Mouse (Mus musculus) spleen, postnatal 14 days (tissue): Measurements from ENCODE around the gene Ndufa8.
A peak's percentile ranks its signal among the peaks of the same experiment; 100 is the strongest.

ENCODE experiments used
- DNase-seq, 2 experiments: peaks; one replicate each; pipeline ENCODE4 v3.0.0; 2021 to 2022; ENCODE audit warnings: low spot score in 2 of 2

Ndufa8 gene

DNA sequence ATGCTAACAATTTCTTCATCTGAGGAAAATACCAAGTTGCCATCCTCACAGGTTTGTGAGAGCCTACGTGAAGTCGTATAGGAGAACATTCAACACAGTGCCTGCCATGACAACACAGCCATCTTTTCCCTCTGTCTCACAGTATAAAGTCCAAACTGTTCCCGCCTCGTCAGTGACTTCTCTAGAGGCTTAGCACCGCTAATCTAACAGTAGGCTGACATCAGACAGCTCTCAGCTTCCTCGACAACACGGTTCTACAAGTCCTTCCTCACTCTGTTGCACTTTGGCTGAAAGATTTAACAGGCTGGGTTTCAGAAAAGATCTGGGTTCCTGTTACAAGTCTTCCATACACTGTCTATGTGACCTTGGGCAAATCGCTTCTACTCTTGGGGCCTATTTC, 1.0 kb downstream of the Ndufa8 start:
- DNase-seq: no peak

DNA sequence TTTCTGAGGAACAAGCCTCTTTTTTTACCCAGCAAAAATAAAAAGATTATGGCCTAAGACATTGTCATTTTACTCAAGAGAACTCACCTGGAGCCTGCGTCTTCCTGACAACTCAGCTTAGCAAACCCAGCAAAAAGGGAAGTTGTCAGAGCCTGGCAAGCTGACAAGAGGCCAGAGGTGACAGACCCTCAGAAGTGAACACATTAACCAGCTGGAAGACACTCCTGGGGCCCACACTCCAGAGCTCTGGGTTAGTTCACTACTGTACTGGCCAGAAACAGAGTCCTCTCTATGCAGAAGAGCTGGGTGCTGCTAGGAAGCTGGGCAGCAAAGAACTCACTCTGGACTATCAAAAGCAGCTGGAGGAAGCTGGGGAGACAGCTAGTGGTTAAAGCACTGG, 8.3 kb downstream of the Ndufa8 start:
- no peak for DNase-seq

DNA sequence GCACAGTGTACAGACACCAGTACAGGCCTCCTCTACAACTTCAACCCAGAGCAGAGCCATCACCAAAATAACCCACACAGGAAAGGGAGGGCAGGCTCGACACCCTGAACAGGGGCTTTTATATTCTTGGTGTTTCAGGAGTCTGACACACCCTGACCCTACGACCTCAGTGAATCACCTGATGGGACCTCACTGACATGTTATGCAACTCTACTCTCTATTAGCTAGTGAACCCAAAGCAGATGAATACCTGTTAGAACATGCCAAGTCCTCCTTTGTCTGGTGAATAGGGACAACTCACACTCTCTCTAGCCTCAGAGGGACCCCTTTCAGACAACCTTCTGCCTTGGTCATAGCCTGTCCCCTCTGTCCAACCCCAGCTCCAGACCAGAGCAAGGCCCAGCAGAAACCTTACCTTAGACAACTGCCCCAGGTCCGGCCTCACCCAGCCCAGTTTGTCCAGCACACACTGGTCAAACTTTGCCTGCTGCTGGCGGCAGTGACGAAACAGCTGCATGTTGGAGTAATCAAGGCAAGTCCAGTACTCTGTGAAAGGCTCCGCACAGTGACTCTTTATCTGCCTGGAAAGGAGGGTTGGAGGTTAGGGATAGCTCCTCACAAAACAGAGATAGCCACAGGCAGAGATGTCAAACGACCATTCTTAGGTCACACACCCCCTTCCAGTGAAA, 9.8 kb downstream of the Ndufa8 start:
- DNase-seq: no peak

DNA sequence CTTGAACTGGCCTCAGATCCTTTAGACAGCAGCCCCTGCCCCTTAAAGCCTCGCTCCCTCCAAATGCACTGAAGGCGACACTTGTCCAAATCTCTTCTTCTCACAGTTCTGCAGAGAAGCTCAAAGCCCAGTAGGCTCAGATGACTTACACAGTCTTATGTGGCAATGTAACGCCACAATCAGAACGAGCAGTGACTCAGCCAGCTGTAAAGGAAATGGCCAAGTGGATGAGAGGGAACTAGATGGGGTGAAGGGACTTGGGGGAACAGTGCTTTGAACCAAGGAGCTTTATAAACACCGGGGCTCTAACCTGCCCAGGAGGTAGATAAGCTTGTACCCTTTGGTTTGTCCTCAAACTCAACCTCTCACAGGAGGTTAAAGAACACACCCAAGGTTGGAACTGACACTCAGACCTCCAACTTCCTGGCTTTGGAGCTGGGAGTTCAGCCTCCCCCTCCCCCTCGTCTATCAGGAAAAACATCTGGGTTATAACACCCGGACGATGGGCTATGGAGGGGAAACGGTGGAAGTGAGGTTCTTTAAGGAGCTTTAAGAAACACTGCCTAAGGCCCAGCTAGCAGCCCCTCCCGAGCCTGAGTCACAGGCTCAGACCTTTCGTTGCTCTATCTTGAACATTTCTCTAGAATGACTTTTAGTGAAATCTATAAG, 13.7 kb downstream of the Ndufa8 start:
- no peak for DNase-seq

DNA sequence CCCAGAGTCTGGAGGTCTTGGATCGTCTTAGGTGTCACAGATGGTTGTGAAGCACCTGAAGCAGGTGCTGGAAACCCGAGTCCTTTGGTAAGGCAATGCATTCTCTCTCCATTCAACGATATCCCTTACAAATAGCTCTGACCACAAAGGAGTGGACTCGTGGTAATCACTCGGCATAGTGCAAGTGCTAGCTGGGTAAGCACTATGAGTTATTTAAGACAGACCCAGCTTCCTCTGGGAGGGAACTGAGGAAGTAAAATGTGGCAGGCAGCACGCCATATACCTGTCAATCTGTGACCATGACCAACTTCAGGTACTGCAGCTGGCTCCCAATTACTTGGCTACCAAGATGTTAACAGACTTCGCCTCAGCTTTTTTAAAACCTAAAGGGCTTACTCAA, 14.3 kb downstream of the Ndufa8 start:
- no peak for DNase-seq

DNA sequence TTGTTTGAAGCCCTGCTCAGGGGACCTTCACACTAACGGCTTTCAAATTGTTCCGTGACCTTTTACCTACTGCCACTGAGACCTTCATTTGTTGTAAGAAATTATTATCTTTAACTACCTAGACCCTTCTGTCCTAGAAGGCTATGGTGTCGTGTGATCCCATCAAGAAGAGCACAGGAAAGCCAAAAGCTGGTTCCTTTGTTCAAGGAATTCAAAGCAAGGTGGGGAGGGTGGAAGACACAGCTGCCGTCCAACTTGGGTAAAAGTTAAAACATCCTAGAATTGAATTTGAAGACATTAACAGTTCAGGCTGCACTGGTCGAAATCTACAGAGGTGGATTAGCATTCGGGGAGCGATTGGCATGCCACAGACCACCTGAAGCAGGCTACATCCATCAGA, 15.2 kb downstream of the Ndufa8 start:
- DNase-seq: no peak

DNA sequence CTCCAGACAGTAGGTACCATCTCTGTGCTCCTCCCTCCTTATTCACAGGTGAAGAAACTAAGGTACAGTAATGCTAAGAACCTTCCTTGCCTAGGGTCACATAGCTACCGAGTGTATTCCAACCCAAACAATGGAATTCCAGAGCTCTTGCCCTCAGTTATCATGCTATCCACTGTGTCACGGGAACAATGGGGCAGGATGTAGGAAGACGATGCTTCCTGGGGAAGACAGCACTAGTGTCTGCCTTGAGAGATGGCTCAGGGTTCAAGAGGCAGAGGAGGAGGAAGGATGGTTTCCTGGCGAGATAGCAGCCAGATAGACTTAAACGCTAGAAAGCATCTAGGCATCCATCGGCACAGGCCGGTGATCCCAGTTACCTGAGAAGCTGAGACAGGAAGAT, 16.3 kb downstream of the Ndufa8 start:
- no peak for DNase-seq

DNA sequence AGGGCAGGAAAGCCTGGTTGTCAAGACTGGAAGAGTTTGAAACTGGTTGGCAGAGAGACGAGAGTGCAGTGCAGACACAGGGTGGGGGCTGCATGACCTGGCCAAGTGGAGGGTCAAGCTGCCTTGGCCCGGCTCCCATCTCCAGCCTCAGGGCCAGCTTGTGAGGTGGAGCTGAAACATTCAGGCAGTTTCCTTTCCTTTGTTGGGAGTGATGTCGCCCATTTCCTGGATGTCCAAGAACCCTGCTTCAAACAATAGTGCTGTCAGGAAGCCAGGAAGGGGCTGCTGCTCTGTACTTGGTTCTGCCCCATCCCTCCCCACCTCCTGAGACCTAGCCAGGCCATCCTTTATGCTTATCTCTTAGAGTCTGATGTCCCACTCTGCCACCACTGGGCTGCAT, 25.9 kb downstream of the Ndufa8 start:
- no peak for DNase-seq

DNA sequence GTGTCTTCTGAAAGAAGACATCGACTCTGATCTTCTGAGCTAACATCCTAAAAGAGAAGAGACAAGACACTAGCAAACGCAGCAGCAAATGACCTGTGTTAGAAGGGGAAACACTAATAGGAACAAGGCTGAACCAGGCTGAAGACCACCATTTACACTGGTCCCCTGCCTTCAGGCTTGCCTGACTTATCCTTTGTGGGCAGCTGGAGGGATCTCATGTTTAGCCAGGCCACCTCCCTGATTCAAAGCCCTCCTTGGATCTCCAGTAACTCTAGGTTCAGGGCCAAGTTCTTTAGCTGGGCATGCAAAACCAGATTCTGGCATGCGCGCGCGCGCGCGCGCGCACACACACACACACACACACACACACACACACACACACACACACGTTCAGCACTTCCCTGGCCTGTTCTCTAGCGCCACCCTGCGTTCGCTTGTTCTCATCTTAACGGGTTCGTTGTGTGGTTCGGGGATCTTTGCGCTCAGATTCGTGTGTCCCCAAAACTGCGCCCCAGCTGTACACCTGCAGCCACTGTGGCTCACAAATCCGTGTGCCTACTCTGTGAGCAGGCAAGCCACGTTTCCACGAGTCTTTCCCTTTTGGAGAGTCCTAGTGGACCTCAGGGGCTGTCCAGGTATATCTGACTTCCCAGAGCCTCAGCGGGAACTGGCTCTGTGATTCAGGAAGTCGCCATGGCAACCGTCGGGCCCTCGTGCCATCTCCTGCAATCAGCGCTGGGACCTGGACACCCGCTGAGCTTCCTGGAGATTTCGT, 27.6 kb downstream of the Ndufa8 start:
- DNase-seq: peak in 1 of 2 experiments; percentile 16

DNA sequence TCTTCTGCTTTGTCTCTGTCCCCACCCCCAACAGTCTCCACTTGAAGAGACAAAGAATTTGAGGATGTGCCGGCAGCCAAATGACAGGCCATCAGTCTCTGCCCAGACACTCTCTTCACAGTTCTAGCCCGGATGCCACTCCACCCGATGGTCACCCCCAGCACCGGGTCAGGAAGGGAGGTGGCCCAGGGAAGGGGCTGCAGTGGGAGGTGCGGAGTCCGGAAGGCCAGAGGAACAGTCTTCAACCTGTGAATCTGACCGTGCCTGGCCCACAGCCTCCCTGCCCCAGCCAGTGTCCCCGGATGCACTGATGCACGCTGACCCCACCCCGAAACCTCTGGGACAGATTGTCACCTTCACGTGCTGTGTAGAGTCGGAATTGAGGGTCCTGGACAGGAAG, 36.2 kb downstream of the Ndufa8 start:
- DNase-seq: no peak

DNA sequence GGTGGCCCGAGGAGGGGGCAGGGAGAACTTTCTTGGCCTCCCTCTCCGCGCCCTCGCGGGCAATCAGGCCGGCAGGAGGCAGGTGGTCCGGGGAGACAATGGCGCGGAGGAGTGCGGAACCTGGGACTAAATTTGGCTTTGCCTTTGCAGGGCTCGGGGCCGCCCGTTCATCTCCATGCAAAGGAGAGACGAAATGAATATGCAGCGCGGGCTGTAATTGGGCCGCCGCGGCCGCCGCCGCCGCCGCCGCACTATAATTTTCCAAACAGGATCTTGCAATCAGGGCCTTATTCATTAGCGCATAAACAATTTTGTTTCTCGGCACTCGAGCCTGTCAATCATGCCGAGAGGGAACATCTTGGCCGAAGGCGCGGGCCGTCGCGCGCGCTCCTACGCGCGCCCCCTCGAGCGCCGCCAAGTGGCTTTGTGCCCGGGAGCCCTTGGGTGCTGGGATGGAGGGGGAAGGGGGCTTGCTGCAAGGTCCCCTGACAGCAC, 37.8 kb downstream of the Ndufa8 start:
- DNase-seq: no peak

DNA sequence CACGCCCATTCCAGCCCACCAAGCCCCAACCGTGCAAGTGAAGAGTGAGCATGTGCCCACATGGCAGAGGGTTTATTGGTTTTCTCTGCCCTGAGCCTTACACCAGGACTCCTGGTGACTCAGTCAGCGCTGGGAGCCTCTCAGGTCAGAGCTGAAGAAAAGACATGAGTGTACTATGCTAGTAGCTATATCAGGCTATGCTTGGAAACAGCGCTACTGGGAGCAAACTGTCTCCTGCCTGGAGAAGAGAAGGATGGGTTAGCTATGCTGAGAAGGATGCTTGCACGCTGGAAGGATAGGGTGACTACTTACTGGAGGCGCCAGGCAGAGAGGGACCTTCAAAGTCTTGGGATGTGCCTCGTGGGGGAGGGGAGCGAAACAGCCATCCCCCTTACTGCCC, 38.6 kb downstream of the Ndufa8 start:
- DNase-seq: no peak

DNA sequence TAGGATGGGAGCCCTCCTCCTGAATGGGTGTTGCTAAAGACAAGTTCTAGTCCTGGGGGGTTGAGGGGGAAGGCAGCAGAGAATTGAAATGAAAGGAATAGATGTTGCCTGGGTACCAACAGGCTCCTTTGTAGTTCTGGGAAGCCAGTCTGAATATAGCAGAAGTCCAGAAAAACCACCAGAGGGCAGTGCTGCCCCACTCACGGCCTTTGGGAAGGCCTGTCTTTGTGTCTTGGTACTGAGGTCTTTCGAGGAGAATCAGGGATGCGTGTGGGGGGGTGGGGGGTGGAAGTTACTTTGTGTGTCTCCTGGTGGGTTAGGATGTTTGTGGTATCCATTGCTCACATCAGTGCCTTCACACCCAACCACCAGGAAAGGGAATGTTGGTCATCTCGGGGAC, 39.8 kb downstream of the Ndufa8 start:
- DNase-seq: peak; percentile 30 to 52

DNA sequence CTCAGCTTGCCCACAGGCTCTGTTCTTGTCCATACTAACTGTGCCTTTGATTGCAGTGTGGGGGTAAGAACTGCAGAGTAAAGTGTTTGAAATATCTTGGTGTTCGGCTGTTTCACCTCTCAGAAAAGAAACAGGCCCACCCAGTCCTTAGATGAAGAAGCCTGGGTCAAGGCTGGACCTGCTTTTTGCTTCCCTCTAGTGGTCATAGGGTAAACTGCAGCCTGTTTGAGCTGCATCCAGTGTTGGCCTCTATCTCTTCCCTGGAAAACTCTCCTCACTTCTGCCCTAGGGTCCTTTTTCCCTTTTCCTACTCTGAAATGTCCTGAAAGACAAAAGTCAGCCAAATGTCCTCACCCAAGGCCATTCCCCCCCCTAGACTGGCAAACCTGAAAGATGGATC, 41.1 kb downstream of the Ndufa8 start:
- no peak for DNase-seq

DNA sequence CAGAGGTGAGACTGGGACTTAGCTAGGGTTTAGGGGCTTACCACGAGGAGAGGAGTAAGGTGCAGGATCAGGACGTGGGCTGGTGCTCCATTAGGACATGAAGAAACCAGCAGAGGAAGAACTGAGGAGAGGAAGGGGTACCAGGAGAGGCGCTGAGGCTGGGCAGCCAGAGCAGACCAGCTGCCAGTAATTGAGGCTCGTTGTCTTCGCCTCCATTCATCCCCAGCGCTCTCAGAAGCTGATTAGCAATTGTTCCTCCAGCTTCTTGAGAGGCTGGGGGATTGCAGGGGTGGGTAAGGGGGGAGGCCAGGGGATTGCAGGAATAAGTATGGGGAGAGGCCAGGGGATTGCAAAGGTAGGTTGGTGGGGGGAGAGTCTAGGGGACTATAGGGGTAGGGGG, 47.0 kb downstream of the Ndufa8 start:
- DNase-seq: no peak

DNA sequence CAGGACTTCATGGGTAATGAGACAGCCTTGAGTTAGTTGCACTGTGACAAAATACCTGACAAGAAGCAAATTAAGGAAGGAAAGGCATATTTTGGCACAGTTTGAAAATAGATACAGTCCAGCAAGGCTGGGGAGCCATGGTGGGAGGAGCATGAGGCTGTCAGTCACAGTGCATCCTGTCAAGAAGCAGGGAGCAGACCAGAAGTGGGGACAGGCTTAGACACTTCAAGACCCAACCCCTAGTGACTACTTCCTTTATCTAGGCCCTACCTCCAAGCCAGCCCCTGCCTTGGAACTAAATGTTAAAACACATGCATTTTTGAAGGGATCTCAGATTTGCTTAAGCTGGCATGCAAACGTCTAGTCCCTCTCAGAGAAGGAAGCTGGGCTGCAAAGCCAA, 48.8 kb downstream of the Ndufa8 start:
- DNase-seq: no peak

DNA sequence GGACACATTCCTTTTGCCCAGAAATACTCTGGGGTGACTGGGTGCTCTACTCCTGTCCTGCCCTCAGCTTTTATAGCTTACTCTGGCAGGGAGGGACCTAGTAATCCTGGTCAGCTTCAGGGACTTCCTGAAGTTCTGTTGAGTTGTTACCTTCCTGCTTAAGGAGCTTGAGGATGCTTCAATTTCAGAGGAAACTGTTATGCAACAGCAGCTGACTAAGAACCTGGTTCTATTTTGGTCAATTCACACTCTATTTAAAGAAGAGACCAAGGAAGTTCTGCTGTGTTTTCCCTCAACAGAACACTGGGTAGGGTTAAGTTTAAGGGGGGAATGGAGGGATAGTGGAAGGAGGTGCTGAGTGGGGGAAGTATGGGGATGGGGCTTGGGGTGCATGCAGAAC, 50.0 kb downstream of the Ndufa8 start:
- DNase-seq: no peak

DNA sequence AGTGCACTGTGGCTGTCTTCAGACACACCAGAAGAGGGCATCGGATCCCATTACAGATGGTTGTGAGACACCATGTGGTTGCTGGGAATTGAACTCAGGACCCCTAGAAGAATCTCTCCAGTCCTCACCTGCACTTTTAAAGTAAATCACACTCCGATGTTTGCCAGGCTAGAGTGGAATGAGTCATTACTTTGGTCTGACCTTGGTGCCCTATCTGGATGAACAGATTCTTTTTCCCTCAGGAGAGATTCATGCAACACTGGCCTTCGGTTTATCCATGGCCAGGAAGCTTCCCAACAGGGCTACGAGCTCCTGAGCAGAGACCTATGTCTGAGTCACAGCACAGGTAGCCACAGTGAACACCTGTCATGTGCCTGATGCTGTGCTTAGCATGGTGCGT, 50.8 kb downstream of the Ndufa8 start:
- DNase-seq: no peak

DNA sequence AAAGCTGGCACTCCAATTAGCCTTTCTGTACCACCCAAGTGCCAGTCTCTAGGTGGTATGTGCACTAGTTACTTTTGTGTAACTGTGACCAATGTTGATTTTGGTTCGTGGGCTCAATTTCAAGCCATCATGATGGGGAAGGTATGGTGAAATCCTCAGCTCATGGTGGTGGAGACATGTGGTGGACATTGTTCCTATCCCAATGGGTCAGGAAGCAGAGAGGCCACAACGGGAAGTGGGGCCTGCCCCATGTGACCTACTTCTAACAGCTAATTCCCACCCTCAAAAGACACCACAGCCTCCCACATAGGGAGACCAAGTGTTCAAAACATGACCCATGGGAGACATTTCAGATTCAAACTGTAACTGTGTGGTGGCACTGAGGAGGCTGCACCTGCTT, 52.5 kb downstream of the Ndufa8 start:
- no peak for DNase-seq

DNA sequence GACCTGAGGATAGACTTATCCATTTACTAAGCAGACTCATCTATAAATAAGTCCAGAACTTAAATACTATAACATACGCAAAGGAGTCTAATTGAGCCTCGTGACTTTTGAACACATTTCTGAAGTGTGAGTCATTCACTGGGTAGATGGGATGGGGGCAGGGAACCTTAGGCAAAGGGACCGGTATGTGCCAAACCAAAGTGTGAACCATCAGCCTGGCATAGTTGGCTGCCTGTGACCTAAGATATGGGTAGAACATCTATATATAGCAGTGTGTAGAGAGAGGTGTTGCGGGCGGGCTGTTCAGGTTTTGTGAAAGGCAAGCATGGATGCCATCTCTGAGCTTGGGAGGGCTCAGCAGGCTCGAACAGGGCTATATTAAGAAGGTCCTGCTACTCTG, 54.9 kb downstream of the Ndufa8 start:
- DNase-seq: no peak

DNA sequence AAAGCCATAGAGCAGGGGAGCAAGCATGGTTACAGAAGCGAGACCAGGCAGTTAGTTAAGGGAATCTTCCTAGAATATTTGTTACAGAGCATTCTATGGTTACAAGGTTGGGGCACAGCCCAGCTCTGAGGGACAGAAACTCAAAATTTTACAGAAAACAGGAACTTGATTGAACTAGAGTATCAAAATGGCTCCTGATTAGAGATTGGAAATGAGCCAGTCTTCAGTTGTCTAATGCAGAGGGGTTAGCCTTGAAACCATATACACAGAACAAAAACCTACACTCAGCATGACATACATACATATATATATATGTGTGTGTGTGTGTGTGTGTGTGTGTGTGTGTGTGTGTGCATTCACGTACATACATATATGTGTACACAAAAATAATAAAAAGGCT, 55.7 kb downstream of the Ndufa8 start:
- DNase-seq: no peak

DNA sequence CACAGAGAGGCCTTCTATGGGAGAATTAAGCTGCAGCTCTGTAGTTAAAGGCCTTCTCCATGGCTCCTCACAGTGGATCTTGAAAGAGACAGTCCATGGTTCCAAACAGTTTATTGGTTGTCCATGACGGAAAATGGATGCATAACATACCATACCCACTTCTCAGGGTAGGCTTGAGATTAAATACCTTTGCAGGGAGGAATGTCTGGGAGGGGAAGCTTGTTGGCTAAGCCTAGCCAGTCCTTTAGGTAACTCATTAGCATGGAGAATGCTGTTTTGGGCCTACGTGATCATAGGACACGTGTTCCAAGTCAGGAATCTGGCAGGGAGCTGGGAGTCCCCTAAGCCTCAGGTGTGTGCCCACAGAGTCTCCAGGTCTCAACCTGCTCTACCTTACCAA, 56.9 kb downstream of the Ndufa8 start:
- DNase-seq: no peak
